Mouse (Mus musculus) kidney, postnatal 0 days (tissue): Measurements from ENCODE around the gene Lamb3. TPM values are rescaled to one million over a fixed set of nuclear protein-coding genes. Genes with fewer than 3 reads are reported as not detected.
A peak's percentile ranks its signal among the peaks of the same experiment; 100 is the strongest.

Experiments
- ATAC-seq: fragments of 200-750 bp; cut with Nextera tagmentation; replicated peaks from 2 replicates; pipeline ENCODE4 v1.8.0; 2017; ENCODE audit warnings: low read depth, moderate number of reproducible peaks, moderate TSS enrichment, moderate library complexity; ENCODE audit not compliant: low FRiP score
- DNase-seq: peaks from one replicate; pipeline ENCODE4 v3.0.0-alpha.2; 2016; ENCODE audit warnings: low spot score
- H3K27ac ChIP-seq: fragments of 300-500 bp; sonication (generic); 2 replicates; pipeline ENCODE4 v1.5.1; 2014; ENCODE audit warnings: mild to moderate bottlenecking
- H3K27me3 ChIP-seq: fragments of 300-500 bp; sonication (generic); 2 replicates; pipeline ENCODE4 v1.6.1; 2014; ENCODE audit warnings: low read length, mixed read lengths; ENCODE audit not compliant: insufficient read depth
- H3K36me3 ChIP-seq: fragments of 300-500 bp; sonication (generic); 2 replicates; pipeline ENCODE4 v1.6.1; 2014; ENCODE audit warnings: low read length, mixed read lengths; ENCODE audit not compliant: insufficient read depth
- H3K4me1 ChIP-seq: fragments of 300-500 bp; sonication (generic); replicated peaks from 2 replicates; pipeline ENCODE4 v1.6.1; 2014; ENCODE audit warnings: antibody characterized with exemption, low read length, mixed read lengths; ENCODE audit not compliant: insufficient read depth
- H3K4me2 ChIP-seq: fragments of 300-500 bp; sonication (generic); 2 replicates; pipeline ENCODE4 v1.6.1; 2014; ENCODE audit warnings: mild to moderate bottlenecking, low read length, moderate library complexity, mixed read lengths
- H3K4me3 ChIP-seq: fragments of 300-500 bp; sonication (generic); replicated peaks from 2 replicates; pipeline ENCODE4 v1.5.1; 2014; ENCODE audit warnings: low read depth, low read length
- H3K9ac ChIP-seq: fragments of 300-500 bp; sonication (generic); 2 replicates; pipeline ENCODE4 v1.6.1; 2014; ENCODE audit warnings: low read depth, low read length
- H3K9me3 ChIP-seq: fragments of 300-500 bp; sonication (generic); replicated peaks from 2 replicates; pipeline ENCODE4 v1.6.1; 2016; ENCODE audit warnings: low read length, inconsistent platforms, mixed read lengths
- CTCF ChIP-seq: IDR thresholded peaks from 2 replicates; pipeline ENCODE4 v1.5.1; 2016; ENCODE audit warnings: antibody characterized with exemption, low read depth, mild to moderate bottlenecking, moderate library complexity
- WGBS: fragments of 180-500 bp; shearing (Covaris S2); extraction: QIAGEN DNeasy Blood & Tissue Kit; methylation state at CpG from one replicate; pipeline ENCODE4 v1.1.7; 2014; 5-methylcytosine and 5-hydroxymethylcytosine counted together
- polyA plus RNA-seq: library from polyadenylated mRNA; unstranded; fragments of >200 nt; fragmentation: Nextera tagmentation; extraction: Ambion mirVana; gene quantifications from 2 replicates; pipeline ENCODE4 v1.2.1, GENCODE M21; 2015

Gene Lamb3
- polyA plus RNA-seq, 1 experiment from 2014 or later, result 1.9 TPM

DNA sequence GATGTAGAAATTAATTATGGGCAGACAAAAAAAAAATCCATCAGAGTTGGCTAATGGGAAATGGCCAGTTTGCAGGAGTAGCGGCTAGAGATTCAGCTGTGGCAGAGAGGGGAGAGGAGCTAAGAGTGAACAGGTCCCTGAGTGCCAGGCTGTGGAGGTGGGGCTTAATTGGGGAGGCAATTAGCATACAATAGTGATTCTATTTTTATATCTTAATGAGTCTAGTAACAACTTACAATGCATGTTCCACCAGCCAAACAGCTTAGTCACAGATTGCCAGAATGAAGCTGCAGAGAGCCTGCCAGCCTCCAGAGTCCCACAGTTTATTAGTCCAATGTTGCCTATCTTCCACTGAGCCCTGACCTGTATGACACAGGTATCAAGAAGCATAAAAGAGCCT, 119.7 kb downstream of the Lamb3 start:
- ATAC-seq, result no peak
- H3K9me3 ChIP-seq, result no peaks in the 10 kb centered on the region
- no peaks in the 10 kb centered on the region for H3K27me3 ChIP-seq
- no peak overlapping the region for H3K4me3 ChIP-seq
- DNase-seq, result no peak
- no peak overlapping the region for H3K4me2 ChIP-seq
- no peaks in the 10 kb centered on the region for H3K4me1 ChIP-seq
- TF ChIP-seq CTCF, result no peak
- peak overlapping the region; percentile 31; the same call in 1 of the 2 replicates for H3K27ac ChIP-seq
- no peaks in the 10 kb centered on the region for H3K36me3 ChIP-seq
- H3K9ac ChIP-seq, result no peak overlapping the region
- WGBS, result 59% methylated on average over 1 of the region's 1 CpGs

DNA sequence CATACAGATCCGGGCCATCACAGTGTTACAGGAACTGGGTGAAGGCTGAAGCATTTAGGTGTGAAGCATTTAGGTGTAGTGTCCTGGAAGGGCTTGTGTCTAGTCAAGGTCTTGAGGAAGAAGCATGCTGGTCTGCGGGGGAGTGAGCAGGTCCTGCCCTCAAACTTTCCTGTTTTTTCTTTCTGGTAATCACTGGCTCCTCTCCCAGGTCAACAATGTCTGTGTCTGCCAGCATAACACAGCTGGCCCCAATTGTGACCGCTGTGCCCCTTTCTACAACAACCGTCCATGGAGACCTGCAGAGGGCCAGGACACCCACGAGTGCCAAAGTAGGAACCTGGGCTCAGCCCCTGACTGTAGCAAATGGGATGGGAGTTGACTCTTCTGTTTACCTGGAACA, 120.2 kb downstream of the Lamb3 start:
- Histone ChIP-seq H3K27ac (peak overlapping the region; percentile 31; the same call in 1 of the 2 replicates), H3K36me3 (no peaks in the 10 kb centered on the region), H3K4me1 (no peaks in the 10 kb centered on the region), H3K9ac (no peak overlapping the region), H3K27me3 (no peaks in the 10 kb centered on the region), H3K4me2 (no peak overlapping the region), H3K9me3 (no peaks in the 10 kb centered on the region), H3K4me3 (no peak overlapping the region)
- WGBS, result 61% methylated on average over 5 of the region's 5 CpGs
- ATAC-seq (no peak), DNase-seq (no peak)
- TF ChIP-seq CTCF, result no peak

DNA sequence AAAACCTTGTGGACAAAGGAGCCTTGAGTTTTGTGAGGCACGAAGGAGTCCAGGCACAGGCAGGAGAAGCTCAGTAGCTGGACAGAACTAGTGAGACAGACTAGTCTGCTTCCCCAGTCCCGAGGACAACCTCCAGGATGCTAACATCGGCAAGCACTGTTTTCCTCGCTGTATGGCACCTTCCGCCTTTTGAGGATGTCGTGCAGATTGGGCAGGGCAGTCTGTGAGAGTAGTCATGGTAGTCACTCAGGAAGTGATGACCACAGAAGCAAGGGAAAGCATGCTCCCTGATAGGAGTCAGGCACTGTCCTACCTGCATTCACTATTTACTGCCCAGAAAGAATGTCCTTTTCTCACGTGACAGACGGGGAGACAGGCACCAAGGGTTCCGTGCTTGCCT, 122.1 kb downstream of the Lamb3 start:
- no peaks in the 10 kb centered on the region for H3K9me3 ChIP-seq
- H3K9ac ChIP-seq, result no peak overlapping the region
- H3K4me2 ChIP-seq, result no peak overlapping the region
- H3K4me3 ChIP-seq, result no peak overlapping the region
- DNase-seq (no peak), ATAC-seq (no peak)
- H3K4me1 ChIP-seq, result no peaks in the 10 kb centered on the region
- no peak for TF ChIP-seq CTCF
- no peaks in the 10 kb centered on the region for H3K36me3 ChIP-seq
- no peaks in the 10 kb centered on the region for H3K27me3 ChIP-seq
- WGBS, result 78% methylated on average over 9 of the region's 9 CpGs
- no peak overlapping the region for H3K27ac ChIP-seq

DNA sequence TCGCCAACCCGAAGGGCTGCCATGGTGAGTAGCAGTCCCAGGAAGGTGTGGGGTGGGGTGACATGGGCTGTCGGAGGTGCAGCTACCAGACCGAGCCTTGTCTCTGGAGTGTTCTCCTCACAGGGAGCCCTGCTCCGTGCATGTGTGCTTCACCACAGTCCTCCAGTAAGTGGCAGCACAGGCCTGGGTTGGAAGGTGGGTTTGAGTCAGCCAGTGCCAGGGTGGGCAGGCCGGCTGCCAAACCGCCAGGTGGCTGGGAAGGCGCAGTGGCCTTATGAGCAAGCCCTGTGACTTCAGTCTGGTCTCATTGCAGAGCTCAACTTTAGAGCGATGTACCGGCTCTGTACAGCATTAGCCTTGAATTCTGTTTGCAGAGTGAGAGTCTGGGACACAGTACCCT, 122.7 kb downstream of the Lamb3 start:
- Histone ChIP-seq H3K27ac (no peak overlapping the region), H3K36me3 (no peaks in the 10 kb centered on the region), H3K4me2 (no peak overlapping the region), H3K4me3 (no peak overlapping the region), H3K27me3 (no peaks in the 10 kb centered on the region), H3K9me3 (no peaks in the 10 kb centered on the region), H3K4me1 (no peaks in the 10 kb centered on the region), H3K9ac (no peak overlapping the region)
- WGBS, result 43% methylated on average over 10 of the region's 10 CpGs
- peak; percentile 80 for ATAC-seq
- TF ChIP-seq CTCF, result peak; percentile 92
- peak; percentile 81 for DNase-seq

DNA sequence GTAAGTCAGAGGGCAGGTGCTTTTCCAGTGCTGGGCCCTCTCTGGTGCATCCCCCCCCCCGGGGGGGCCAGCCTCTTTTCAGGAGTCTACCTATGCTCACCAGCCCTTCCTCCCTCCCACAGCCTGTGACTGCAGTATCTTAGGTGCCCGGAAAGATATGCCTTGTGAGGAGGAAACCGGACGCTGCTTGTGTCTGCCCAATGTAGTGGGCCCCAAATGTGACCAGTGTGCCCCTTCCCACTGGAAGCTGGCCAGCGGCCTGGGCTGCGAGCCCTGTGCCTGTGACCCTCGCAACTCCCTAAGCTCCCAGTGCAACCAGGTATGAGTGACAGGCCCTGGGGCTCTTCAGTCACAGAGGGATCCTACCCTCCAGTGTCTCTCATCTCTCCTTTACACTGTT, 123.1 kb downstream of the Lamb3 start:
- no peak for TF ChIP-seq CTCF
- Histone ChIP-seq H3K9me3 (no peaks in the 10 kb centered on the region), H3K4me2 (no peak overlapping the region), H3K4me1 (no peaks in the 10 kb centered on the region), H3K27me3 (no peaks in the 10 kb centered on the region), H3K9ac (no peak overlapping the region), H3K27ac (no peak overlapping the region), H3K36me3 (no peaks in the 10 kb centered on the region), H3K4me3 (no peak overlapping the region)
- no peak for DNase-seq
- ATAC-seq, result no peak
- WGBS, result 82% methylated on average over 7 of the region's 7 CpGs

DNA sequence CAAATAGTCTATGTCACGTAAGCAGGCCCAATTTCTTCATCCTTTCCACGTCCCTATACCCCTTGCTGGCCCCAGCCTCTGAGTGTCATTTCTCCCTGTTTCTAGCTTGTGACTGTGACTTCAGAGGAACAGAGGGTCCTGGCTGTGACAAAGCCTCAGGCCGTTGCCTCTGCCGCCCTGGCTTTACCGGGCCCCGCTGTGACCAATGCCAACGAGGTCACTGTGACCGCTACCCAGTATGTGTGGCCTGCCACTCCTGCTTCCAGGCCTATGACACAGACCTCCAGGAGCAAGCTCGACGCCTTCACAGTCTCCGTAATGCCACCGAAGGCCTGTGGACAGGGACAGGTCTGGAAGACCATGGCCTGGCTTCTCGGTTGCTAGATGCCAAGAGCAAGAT, 124.5 kb downstream of the Lamb3 start:
- H3K9me3 ChIP-seq, result no peaks in the 10 kb centered on the region
- ATAC-seq, result no peak
- DNase-seq, result no peak
- H3K4me2 ChIP-seq, result no peak overlapping the region
- H3K4me3 ChIP-seq, result no peak overlapping the region
- TF ChIP-seq CTCF, result no peak
- no peaks in the 10 kb centered on the region for H3K27me3 ChIP-seq
- H3K4me1 ChIP-seq, result no peaks in the 10 kb centered on the region
- H3K27ac ChIP-seq, result no peak overlapping the region
- no peaks in the 10 kb centered on the region for H3K36me3 ChIP-seq
- WGBS, result 88% methylated on average over 13 of the region's 13 CpGs
- no peak overlapping the region for H3K9ac ChIP-seq

DNA sequence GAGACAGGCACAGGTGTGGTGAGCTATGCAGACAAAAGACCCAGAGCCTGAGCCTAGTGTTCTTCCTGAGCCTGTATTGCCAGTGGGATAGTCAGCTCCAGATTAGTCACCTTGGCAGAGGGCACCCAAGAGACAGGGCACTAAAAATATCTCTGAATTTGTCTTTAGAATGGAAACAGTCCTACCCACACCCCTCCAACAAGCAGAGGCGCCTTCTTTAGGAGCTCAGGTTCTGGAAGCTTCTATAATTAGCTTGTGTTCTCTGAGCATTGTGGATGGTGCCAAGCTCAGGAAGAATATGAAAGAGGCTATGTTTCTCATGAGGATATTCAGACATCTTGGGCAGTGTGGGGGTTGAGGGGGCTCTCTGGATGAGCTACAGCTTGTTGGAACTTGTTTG, 125.2 kb downstream of the Lamb3 start:
- ATAC-seq (no peak), DNase-seq (no peak)
- Histone ChIP-seq H3K4me1 (no peaks in the 10 kb centered on the region), H3K9me3 (no peaks in the 10 kb centered on the region), H3K36me3 (no peaks in the 10 kb centered on the region), H3K27me3 (no peaks in the 10 kb centered on the region), H3K27ac (no peak overlapping the region), H3K4me2 (no peak overlapping the region), H3K9ac (no peak overlapping the region), H3K4me3 (no peak overlapping the region)
- WGBS, result 73% methylated on average over 1 of the region's 1 CpGs
- no peak for TF ChIP-seq CTCF
